Mouse (Mus musculus) layer of hippocampus, adult 11-12 months (tissue): ENCODE measurements around the gene Aim2.
"Not testable (repeated sequence)": the region's sequence is repeated elsewhere in the genome, so short reads cannot be mapped to it uniquely, and the experiment has no call there.

ENCODE experiments used
- DNase-seq: peaks from one replicate; pipeline ENCODE4 v3.0.0; 2022; ENCODE audit warnings: low spot score

The Aim2 gene

DNA sequence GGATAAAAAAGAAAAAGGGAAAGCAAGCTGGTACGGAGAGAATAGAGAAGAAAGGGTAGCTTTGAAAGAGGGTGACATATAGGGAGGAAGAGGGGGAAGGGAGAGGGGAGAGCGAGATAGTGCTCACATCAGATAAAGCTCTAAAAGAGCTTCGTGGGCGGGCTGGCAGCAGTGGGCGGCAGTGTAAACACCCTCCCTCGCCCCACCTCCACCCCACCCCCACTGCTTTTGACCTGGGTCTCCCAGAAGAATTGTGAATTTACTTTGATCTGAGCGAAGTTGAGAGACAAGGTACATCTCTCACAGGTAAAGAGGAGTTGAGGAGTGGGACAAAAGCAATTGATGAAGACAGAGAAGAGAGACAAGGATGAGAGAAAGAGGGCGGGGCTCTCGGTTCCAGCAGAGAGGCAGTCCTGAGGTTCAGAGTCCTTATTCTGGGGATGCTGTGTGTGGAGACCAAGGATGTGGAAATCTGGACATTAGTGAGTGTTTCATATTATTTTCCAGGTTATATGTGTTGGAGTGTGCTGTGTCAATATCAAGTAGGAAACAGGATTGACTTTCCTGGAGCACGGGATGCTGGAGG, at the start of gene Aim2:
Gene Aim2 (plus strand): TSS at position 508 of the 586 bp plus-strand sequence.
- no peak for DNase-seq

DNA sequence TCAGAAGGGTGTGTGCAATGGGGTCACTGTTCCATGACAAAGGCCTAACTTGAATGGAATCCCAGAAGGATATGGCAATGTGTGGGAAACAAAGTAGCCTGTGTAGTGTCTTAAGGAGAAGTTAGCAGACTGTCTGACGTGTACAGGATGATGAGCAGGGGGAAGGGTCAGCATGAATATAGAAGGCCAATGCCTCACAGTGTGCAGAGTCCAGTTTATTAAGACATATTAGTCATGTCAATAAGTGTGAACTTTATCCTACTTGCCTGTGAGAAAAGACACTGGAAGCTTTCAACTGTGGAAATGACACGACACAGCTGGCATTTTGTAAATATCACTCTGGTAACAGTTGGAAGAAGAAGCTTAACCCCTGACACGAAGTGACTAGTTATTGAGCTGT, 47.9 kb upstream of the Aim2 start:
- not testable (repeated sequence) for DNase-seq

DNA sequence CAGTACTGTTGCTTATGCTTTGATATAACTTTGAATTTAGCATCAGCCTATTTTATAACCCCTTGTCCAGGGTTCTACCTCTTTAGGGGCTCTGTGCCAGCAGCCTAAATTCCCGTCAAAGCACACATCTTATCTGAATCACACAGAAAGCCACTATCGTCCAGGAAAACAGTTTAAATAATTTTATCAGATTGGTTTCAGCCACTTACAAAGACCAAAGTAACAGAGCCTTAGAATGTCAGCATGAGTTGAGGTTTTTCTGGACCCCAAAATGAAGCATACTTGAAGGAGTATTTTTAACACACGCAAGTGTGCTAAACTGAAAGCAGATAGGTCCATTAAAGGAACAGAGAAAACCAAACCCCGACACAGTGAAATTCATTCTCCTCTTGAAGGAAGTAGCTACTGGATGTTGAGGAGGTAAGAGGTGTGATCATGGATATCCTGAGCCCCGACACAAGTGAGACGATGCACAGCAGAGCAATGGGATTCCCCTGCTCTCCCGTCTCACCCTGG, 37.1 kb upstream of the Aim2 start:
- DNase-seq, result not testable (repeated sequence)

DNA sequence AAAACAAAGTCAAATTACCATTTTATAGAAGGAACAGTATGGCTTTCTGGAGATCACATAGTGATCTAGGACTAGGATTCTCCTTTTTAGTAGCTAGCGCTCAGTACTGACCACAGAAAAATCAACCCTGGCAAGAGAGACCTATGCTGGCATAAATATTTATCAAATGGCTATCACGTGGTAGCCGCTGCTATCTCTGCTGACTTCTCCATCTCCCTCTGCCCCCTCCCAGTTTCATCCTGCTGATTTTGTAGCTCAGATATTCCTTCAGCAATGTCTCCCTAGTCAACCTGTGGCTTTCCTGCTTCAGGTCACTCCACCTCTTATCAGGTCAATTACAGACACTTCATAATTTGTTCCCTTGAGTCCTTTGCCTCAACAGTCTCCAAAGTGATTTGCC, 35.0 kb upstream of the Aim2 start:
- no peak for DNase-seq

DNA sequence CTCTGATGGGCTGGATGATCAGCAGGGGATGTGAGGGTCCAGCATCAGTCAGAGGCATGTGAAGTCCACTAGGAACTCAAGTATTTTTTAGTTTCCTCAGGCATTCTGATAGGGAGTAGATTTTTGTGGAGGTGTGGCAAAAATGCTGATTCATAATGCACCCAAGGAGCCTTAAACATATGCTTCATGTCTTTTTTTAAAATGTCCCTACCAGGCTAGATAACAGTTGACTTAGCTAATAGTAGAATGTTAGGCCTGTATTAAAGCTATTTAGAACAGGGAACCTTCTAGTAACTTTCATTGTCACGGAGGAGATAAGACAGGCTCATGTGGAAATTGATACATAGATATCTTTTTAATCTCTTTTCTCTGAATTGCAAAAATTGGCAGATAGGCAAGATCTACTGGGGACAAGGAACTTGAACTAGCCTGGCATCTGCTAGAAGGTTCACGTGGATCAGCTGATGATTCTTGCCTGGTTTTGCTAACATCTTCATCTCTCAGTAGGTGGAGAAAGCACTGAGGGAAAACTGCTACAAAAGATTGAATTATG, 32.7 kb upstream of the Aim2 start:
- DNase-seq, result no peak

DNA sequence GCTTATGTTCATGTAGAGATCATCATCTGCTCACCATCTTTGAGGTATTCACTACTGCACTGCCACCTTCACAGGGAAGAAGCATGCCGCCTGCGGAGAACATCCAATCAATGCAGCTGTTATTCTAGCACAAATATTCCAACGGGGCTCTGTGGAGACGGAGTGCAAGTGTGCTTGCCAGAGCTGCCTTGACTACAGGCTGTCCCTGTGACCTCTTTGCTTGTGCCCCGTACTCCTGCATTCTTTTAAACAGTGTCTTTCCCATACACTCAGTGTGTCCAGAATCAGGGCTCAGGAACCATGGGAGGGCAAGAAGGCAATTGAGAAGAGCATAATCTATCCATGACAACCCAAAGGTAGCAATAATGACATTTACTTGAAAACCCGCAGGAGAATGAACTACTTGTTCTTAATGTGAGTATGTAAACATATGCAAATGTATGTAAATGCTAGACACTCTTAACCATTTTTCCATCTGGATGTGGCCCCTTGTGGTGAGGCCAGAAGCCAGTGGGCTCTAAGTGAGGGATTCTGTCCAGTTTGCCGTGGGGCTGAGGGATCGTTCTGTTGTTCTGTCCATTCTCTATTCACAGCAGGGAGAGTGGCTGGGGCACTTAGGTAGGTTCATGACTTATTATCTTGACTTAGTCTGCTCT, 29.0 kb upstream of the Aim2 start:
- no peak for DNase-seq

DNA sequence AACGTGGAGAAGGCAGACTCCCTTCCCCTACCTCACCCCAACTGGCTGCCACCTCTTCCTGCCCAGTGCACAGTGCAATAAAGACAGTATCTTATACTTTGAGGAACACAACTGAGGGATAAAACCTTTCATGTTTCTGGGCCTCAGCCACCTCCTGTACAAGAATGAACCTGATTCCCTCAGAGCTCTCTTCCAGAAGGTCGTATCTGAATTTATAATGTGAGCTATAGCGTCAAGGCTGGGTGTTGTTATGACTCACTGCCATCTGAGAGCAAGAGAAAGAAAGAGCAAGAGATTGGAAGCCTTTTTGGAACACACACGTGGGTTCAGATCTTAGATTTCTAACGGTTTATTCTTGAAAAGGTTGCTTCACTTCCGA, 28.4 kb upstream of the Aim2 start:
- no peak for DNase-seq

DNA sequence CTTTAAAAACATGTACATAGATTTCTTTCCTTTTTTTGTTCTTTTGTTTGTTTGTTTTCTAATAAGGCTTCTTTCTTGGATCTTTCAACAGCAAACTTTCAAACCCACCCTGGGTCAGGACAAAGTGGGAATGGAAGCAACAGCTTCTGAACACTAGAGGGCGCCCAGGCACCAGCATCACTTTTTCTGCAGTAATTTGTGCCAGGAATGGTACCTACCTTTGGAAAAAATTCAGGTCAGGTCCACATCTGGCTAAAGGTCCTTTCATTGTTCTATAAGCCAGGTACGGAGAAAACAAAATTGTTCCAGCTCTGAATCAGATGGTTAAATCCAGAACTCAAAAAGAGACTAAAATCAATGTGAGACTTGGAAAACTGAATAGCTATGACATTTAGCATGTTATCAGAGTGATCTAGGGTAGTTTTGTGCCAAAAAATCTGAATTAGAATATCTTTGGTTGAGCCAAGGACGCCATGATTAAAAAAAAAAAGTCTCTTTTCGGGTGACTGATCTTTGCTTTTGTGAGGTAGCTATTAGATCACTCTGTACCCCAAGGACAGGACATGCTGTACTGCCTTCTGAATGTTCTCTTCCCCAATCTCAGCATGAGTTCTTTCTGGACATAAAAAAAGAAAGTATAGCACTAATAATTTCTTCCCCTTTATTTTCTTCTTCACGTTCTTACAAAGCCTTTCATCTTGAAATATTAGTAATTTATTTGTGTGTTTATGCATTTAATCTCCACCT, 26.7 kb upstream of the Aim2 start:
- no peak for DNase-seq

DNA sequence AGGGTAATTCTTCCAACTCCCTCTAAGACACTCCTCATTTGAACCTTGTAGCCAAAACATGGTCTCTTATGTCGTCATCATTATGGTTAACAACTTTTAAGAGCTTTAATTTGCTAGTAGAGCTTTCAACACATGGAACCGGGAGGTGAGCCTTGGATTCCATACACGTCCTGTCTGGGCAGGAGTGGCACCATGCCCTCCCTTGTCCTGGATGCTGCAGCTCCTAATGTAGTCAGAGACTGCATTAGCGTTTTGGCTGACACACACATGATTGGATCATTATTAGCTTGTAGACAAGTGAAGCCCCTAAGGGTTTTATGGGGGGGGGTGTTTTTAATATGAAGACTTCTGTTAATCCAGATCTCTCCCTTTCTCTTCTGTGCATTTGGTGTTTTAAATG, 25.7 kb upstream of the Aim2 start:
- DNase-seq, result no peak

DNA sequence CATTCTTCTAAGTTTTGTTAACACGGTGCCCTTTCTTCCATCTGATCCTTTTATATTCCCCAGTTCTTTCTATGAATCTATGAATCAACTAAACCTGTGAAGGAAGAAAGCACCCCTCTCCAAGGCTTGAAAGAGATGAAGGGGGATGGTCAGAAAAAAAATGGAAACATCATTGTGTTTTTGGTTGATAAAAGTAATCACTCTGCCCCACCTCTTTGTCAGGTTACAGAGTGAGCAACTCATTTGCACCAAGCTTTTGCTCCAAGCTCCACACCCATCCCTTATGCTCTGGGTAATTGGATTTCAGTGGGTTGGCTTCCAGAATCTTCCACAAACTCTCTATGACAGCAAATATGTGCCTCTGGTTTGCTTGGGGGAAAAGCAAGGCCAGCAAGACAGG, 25.3 kb upstream of the Aim2 start:
- no peak for DNase-seq

DNA sequence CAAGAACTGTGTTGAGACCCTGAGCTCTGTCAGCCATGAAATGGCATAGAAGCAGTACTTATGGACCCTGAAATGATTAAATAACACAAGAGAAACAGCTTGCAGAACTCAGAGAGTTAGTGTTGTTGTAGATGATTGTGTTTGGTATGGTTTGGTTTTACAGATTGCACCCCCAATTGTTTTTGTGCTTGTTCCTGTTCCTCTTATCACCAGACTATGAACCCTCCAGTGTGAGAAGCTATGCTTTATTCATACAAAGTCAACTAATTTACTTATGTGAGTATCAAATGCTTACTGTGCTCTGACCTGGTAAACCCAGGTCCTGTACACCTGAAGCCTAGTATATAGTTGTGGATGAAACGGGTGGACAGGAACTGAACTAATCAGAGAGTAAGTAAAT, 24.1 kb upstream of the Aim2 start:
- no peak for DNase-seq

DNA sequence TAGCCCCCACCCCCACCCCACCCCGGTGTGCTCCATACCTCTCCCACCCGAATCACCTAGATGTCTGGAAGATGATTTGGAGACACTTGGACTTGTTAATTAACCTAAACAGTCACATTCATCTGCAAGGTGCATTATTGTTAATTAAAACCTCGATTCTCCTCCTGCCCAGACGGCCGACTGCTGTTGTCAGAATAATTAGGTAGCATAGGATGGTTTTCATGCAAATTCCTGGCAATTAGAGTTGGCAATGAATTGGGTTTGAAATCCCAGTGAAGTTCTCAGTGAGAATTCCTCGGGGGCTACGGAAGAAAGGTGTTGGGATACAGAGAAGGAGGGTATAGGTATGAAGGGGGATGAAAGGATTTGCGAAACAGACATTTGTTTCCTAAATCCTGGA, 22.2 kb upstream of the Aim2 start:
- no peak for DNase-seq

DNA sequence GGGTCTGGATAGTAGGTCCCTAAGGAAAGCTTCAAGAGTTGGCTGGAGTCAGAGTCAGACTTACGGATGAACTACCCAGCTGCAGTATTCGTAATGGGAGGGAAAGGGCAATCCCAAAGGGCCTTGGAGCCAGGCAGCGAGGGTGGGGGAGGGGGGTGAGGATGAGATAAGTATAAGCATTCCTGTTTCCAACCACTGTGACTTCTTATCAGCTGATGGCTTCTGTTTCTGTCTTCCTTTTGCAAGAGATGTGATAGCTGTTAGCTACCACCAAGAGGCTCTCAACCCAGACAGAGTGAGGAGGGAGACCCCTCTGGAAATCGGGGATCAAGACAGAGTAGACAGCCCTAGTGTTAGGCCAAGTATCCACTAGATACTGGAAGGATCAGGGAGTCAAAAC, 21.5 kb upstream of the Aim2 start:
- DNase-seq, result no peak

DNA sequence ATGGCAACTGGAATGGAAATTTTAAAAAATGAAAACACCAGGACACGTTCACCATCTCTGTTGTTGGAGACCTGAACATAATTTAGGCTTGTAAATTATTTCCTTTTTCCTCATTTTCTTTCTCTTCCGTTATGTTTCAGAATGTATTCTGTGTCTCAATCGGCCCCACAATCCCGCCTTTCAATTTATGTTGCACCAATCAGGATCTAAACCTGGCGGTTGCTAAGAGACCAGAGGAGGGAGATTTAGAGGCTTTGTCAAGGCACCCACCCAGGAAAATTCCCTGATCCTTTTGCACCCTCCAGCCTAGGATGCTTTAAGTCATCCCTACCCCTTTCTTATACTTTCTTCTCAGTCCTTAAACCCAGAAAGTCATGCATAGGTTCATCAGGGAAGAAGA, 20.9 kb upstream of the Aim2 start:
- DNase-seq, result no peak

DNA sequence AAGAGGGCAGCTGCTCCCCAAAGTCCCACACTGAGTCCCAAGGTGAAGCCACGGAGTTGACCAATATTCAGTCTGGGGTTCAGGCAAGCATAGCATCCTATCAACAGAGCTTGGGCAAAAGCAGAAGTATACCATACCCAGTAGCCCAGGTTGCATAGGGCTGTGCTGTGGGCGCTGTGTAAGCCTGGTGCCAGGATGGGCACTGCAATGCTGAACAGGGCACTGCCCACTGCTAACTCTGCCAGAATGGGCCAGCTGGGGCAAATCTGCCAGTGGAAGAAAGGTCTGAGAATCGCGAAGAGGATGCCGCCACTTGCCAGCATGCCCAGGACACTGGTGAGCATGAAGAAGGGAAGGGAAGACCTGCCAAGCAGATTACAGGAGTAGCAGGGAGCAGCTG, 18.3 kb upstream of the Aim2 start:
- no peak for DNase-seq

DNA sequence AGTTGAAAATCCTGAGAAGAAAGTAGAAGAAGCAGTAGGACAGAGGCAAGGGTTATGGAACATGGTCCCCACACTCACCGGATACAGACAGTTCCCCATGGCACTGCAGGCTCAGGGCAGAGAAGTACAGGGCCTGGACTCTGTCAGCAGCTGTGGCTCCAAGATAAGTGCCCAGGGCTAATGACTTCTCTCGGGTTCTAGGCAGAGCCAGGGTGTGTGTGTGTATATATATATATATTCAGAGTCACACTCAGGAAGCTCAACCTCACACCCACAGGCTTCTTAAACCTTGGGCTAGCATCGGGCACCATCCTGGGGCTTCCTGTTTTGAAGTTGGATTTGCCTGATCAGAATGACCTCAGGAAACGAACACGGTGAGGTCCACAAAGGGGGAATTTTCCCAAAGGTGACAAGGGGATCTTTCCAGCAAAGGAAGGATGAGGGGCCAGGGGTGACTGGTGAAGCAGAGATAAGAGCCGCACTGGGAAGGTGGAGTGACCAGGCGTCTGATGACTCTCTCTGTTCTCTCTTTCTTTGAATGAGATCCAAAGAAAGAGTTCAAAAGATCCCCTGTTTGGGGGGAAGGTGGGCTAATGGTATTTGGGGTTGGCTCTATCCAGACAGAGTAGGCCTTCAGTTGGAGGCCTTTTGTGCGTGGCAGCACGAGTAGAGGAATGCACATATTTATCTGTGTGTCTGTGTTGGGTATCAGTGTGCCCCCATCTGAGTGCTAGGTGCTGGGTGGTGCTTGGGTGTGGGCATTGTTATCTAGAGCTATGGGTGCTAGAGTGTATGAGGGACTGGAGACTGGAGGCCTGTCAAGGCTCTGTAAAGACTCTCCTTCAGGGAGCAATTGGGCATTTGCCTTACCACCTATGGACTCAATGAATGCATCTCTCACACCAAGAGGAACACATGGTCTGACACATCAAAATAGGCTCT, 17.1 kb upstream of the Aim2 start, which contains the start of gene Ackr1:
Gene Ackr1 (minus strand): TSS at position 439 of the 942 bp plus-strand sequence.
- DNase-seq, result no peak

DNA sequence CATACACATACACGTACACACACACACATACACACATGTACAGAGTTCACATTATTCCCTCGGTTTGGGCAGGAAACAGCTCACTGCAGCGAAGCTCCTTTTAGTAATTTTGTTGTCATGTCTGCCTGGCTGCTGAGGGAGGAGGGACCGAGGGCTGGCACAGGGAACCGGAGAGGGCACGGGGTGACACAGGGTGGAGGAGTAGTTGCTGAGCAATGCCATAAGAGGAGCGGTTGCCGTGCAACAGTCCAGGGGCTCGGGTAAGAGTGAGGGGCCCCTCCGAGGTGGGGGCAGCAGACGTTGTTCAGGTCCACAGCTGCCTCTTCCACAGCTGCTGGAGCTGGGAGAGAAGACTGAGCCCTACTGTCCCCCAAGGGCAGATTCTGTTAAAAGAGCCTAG, 14.8 kb upstream of the Aim2 start:
- no peak for DNase-seq

DNA sequence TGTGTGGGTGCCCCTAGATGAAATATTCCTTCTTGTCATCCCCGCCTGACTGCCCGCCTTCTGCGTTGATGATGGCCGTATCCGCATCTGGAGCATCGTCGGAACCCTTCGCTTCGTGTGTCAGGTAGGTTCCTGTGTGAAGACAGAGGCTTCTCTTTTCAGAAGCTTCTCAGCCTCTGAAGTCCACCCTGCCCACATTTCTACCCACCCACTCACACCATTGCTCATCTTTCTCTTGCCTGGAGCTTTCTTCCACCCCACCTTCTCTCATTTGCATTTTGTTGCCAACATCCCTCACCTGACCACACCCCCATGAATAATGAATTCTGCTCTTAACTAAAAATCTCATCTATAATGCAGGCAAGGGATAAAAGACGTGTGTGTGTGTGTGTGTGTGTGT, 13.7 kb upstream of the Aim2 start:
- no peak for DNase-seq

DNA sequence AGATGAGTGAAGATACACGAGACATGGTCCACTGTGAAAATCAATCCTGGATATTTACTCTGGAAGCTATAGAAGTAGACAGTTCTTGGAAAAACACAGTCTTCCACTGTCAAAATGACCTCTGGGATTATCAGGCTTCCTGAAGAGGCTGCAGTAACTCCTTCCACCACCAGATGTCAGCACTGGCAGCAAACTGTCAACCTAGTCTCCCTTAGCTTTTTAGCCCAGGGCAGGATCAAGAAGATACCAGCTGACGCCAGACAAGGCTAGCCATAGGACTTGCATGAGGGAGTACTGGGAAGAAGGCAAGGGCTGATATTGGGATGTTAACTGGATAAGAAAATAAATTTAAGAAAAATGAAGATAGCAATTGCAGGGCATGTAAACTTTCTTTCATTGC, 11.1 kb upstream of the Aim2 start:
- peak; percentile 76 for DNase-seq

DNA sequence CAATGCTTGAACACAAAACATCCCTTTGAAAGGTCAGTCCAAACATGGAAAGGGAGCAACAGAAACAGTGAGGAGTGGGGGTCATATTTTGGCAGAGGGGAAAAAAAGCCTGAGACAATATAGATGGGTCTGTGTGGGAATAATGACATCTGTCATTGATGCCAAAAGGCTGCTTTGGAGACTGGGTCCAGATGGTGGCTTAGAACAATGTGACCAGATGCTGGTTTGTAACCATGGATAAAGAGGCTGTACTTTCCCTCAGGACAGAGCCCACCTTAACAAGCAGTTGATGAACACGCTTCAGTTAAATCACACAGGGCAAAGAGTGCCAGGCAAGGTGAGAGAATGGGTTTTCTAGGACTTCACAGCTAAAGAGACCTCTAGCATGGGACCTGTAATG, 8.3 kb upstream of the Aim2 start:
- DNase-seq, result no peak

DNA sequence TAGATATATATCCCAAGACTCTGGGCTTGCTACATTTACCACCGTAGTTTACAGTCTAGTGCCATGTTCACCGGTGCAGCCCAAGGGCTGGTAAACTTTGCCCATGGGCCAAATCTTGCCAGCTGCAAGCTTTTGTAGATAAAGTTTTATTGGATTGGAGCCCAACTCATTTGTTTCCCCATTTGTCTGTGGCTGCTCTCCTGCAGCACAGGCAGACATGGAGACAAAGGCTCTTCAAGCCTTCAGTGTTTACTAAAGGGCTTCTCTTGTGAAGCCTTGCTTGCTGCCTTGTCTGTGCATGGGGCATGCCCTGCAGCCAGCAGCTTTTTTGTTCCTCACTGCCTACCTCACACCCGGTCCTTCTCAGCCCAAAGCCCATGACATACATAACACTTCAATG, 6.7 kb upstream of the Aim2 start:
- DNase-seq, result no peak

DNA sequence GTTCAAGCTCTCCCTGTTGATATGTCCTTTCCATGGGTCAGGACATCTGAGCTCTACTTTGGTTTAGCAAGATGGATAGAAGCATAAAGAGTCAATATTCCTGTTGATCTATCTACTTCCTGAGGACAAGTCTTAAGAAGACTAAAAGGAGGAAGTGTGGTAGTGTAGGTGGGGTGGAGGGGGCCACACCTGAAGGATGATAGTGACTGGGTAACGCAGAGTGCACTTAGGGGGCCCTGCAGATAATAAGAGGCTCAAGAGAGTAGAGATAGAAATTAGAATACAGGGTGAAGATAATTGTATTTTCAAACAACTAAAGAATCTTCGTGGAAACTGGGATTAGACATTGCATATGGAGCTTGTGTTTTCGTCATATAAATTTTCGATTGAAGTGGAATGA, 5.6 kb upstream of the Aim2 start:
- DNase-seq, result no peak
